Mouse (Mus musculus): Measurements from ENCODE around the gene Mvb12b. TPM values are rescaled to one million over a fixed set of nuclear protein-coding genes. Genes with fewer than 3 reads are reported as not detected.

Mvb12b gene
- polyA plus RNA-seq, 1 experiment = 79.3 TPM

GRCm38 (mm10) chr2:33708831-33709230 is 178.9 kb downstream of the Mvb12b start:
- H3K4me3 ChIP-seq (ENCODE audit: control insufficient read depth, insufficient read depth, low read length) = no peak overlapping the region
- no peak for TF ChIP-seq CTCF (IDR thresholded peaks at IDR 0.05; ENCODE audit: borderline replicate concordance, control insufficient read depth, extremely low read depth, insufficient read depth, low read length, poor library complexity)
- TF ChIP-seq POLR2A (IDR thresholded peaks at IDR 0.05; ENCODE audit: control insufficient read depth, extremely low read depth, insufficient read depth, low read length, poor library complexity) = no peak
- no peak overlapping the region for H3K27ac ChIP-seq (ENCODE audit: control insufficient read depth, insufficient read depth, low read length)
- no peaks in the 10 kb centered on the region for H3K27me3 ChIP-seq (ENCODE audit: control insufficient read depth, insufficient read depth, low read length)
- H3K4me1 ChIP-seq (replicated peaks; ENCODE audit: control insufficient read depth, insufficient read depth, low read length) = no peaks in the 10 kb centered on the region
- WGBS = 42% methylated on average over 8 of the region's 8 CpGs
- no peak for DNase-seq
- no peaks in the 10 kb centered on the region for H3K36me3 ChIP-seq (ENCODE audit: control insufficient read depth, insufficient read depth, low read length)

DNA sequence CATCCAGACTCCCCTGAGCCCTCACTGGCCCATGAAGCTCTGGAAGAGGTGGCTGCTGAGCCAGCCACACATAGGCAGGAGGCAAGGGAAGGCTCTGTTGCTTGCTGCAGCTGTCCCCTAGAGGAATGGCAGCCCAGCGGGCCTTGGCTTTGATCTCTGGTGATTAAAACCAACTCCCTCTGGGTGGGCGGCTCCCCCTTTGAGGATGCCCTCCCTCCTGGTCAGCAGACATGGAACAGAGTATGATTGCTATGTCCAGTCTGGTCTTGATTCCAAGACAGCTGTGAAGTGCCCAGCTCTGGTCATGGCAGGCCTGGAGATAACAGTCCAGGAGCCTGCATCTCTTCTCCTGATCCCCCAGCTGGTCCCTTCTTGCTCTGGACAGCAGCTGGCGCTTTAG is 179.7 kb downstream of the Mvb12b start:
- no peaks in the 10 kb centered on the region for H3K27me3 ChIP-seq (ENCODE audit: control insufficient read depth, insufficient read depth, low read length)
- WGBS = 86% methylated on average over 3 of the region's 3 CpGs

GRCm38 (mm10) chr2:33706403-33706802 is 181.3 kb downstream of the Mvb12b start:
- H3K4me3 ChIP-seq (ENCODE audit: control insufficient read depth, insufficient read depth, low read length) = no peak overlapping the region
- no peak overlapping the region for H3K27ac ChIP-seq (ENCODE audit: control insufficient read depth, insufficient read depth, low read length)
- 87% methylated on average over 9 of the region's 9 CpGs for WGBS
- no peaks in the 10 kb centered on the region for H3K27me3 ChIP-seq (ENCODE audit: control insufficient read depth, insufficient read depth, low read length)
- no peaks in the 10 kb centered on the region for H3K4me1 ChIP-seq (replicated peaks; ENCODE audit: control insufficient read depth, insufficient read depth, low read length)
- no peak for DNase-seq
- TF ChIP-seq CTCF (IDR thresholded peaks at IDR 0.05; ENCODE audit: borderline replicate concordance, control insufficient read depth, extremely low read depth, insufficient read depth, low read length, poor library complexity) (no peak), POLR2A (IDR thresholded peaks at IDR 0.05; ENCODE audit: control insufficient read depth, extremely low read depth, insufficient read depth, low read length, poor library complexity) (no peak)
- no peaks in the 10 kb centered on the region for H3K36me3 ChIP-seq (ENCODE audit: control insufficient read depth, insufficient read depth, low read length)

More for the DNA sequence above, 179.7 kb downstream of the Mvb12b start:
- no peaks in the 10 kb centered on the region for H3K36me3 ChIP-seq (ENCODE audit: control insufficient read depth, insufficient read depth, low read length)
- no peak overlapping the region for H3K4me3 ChIP-seq (ENCODE audit: control insufficient read depth, insufficient read depth, low read length)
- TF ChIP-seq CTCF (IDR thresholded peaks at IDR 0.05; ENCODE audit: borderline replicate concordance, control insufficient read depth, extremely low read depth, insufficient read depth, low read length, poor library complexity) = no peak
- no peak for TF ChIP-seq POLR2A (IDR thresholded peaks at IDR 0.05; ENCODE audit: control insufficient read depth, extremely low read depth, insufficient read depth, low read length, poor library complexity)
- H3K27ac ChIP-seq (ENCODE audit: control insufficient read depth, insufficient read depth, low read length) = no peak overlapping the region
- H3K4me1 ChIP-seq (replicated peaks; ENCODE audit: control insufficient read depth, insufficient read depth, low read length) = no peaks in the 10 kb centered on the region
- DNase-seq = no peak

DNA sequence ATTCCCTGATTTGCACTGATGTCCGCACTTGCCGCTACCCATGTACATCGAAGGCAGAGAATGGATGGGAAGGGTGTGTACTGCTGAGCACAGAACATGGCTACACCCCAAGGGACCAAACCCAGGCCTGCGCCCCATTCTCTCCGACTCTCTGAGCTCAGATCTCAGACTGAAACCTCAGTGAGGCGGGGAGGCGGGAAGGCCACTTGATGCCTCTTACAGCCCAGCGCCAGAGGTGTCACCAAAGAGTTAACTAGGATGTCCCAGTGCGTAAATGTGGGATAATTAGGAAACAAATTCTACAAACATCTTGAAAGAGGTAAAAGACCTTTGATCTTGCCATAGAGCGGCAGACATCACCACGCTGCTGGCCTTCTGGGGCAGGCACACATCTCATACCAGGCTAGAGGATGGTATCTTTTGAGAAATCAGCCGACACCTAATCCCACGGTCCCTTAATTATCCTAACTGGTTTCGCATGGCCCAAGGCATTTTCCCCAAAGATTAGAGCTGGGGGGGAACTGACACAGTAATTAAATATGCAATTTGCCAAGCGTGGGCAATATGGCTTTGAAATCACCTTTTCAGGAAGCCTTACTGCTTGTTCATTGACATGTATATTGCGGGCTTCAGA is 181.9 kb downstream of the Mvb12b start:
- Histone ChIP-seq H3K4me1 (replicated peaks; ENCODE audit: control insufficient read depth, insufficient read depth, low read length) (no peaks in the 10 kb centered on the region), H3K36me3 (ENCODE audit: control insufficient read depth, insufficient read depth, low read length) (no peaks in the 10 kb centered on the region), H3K27me3 (ENCODE audit: control insufficient read depth, insufficient read depth, low read length) (no peaks in the 10 kb centered on the region), H3K27ac (ENCODE audit: control insufficient read depth, insufficient read depth, low read length) (no peak overlapping the region), H3K4me3 (ENCODE audit: control insufficient read depth, insufficient read depth, low read length) (no peak overlapping the region)
- 83% methylated on average over 16 of the region's 16 CpGs for WGBS
- TF ChIP-seq CTCF (IDR thresholded peaks at IDR 0.05; ENCODE audit: borderline replicate concordance, control insufficient read depth, extremely low read depth, insufficient read depth, low read length, poor library complexity) (no peak), POLR2A (IDR thresholded peaks at IDR 0.05; ENCODE audit: control insufficient read depth, extremely low read depth, insufficient read depth, low read length, poor library complexity) (no peak)
- DNase-seq = no peak

DNA sequence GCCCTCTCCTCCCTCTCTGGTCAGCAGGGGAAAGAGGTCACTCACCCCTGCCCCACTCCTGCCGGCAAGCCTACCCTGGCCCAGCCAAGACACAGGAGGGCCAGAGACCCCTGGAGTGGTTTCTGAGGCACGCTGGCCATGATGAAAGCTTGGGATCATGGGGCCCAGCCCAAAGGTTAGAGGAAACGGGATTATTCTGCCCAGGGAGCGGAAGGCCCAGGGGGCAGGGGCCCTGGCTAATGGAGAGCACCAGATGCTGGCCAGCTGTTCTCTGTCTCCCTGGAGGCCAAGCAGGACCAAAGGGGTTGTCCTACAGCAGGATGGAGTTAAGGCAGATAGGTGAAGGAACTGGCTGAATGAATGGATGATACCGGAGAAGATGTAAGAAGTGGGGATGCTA is 184.5 kb downstream of the Mvb12b start:
- H3K4me1 ChIP-seq (replicated peaks; ENCODE audit: control insufficient read depth, insufficient read depth, low read length) = no peaks in the 10 kb centered on the region
- no peak overlapping the region for H3K27ac ChIP-seq (ENCODE audit: control insufficient read depth, insufficient read depth, low read length)
- DNase-seq = no peak
- 96% methylated on average over 5 of the region's 5 CpGs for WGBS
- TF ChIP-seq CTCF (IDR thresholded peaks at IDR 0.05; ENCODE audit: borderline replicate concordance, control insufficient read depth, extremely low read depth, insufficient read depth, low read length, poor library complexity) = no peak
- no peaks in the 10 kb centered on the region for H3K36me3 ChIP-seq (ENCODE audit: control insufficient read depth, insufficient read depth, low read length)
- H3K4me3 ChIP-seq (ENCODE audit: control insufficient read depth, insufficient read depth, low read length) = no peak overlapping the region
- H3K27me3 ChIP-seq (ENCODE audit: control insufficient read depth, insufficient read depth, low read length) = no peaks in the 10 kb centered on the region

DNA sequence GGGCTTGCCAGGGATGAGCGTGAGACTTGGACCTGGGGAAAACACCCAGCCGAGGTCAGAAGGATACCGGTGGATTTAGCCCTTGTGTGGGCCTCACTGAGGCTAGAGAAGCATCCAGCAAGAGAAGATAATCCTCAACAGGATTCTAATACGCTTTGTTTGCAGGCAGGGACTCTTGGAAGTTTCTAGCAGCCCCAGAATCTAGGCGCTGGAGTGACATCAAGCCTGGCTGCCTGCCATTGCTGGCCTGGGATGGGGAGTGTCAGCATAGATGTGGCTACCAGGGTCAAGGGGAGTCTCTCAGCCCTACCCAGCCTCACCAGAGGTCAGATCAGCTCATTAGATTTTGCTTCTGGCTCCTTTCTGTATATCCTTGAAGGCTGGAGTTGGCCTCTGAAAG is 185.0 kb downstream of the Mvb12b start:
- Histone ChIP-seq H3K4me3 (ENCODE audit: control insufficient read depth, insufficient read depth, low read length) (no peak overlapping the region), H3K27ac (ENCODE audit: control insufficient read depth, insufficient read depth, low read length) (no peak overlapping the region), H3K4me1 (replicated peaks; ENCODE audit: control insufficient read depth, insufficient read depth, low read length) (no peaks in the 10 kb centered on the region), H3K36me3 (ENCODE audit: control insufficient read depth, insufficient read depth, low read length) (no peaks in the 10 kb centered on the region), H3K27me3 (ENCODE audit: control insufficient read depth, insufficient read depth, low read length) (no peaks in the 10 kb centered on the region)
- TF ChIP-seq POLR2A (IDR thresholded peaks at IDR 0.05; ENCODE audit: control insufficient read depth, extremely low read depth, insufficient read depth, low read length, poor library complexity) (no peak), CTCF (IDR thresholded peaks at IDR 0.05; ENCODE audit: borderline replicate concordance, control insufficient read depth, extremely low read depth, insufficient read depth, low read length, poor library complexity) (no peak)
- WGBS = 89% methylated on average over 5 of the region's 5 CpGs
- no peak for DNase-seq

GRCm38 (mm10) chr2:33701446-33701815 is 186.3 kb downstream of the Mvb12b start:
- no peaks in the 10 kb centered on the region for H3K4me1 ChIP-seq (replicated peaks; ENCODE audit: control insufficient read depth, insufficient read depth, low read length)
- H3K36me3 ChIP-seq (ENCODE audit: control insufficient read depth, insufficient read depth, low read length) = no peaks in the 10 kb centered on the region
- no peaks in the 10 kb centered on the region for H3K27me3 ChIP-seq (ENCODE audit: control insufficient read depth, insufficient read depth, low read length)
- TF ChIP-seq POLR2A (IDR thresholded peaks at IDR 0.05; ENCODE audit: control insufficient read depth, extremely low read depth, insufficient read depth, low read length, poor library complexity) (no peak), CTCF (IDR thresholded peaks at IDR 0.05; ENCODE audit: borderline replicate concordance, control insufficient read depth, extremely low read depth, insufficient read depth, low read length, poor library complexity) (no peak)
- DNase-seq = no peak
- WGBS = 62% methylated on average over 7 of the region's 7 CpGs
- H3K27ac ChIP-seq (ENCODE audit: control insufficient read depth, insufficient read depth, low read length) = no peak overlapping the region
- H3K4me3 ChIP-seq (ENCODE audit: control insufficient read depth, insufficient read depth, low read length) = no peak overlapping the region
